Mouse (Mus musculus): ENCODE measurements at regions not wholly inside any gene's neighbourhood (a gene's known extent, or its start where the extent isn't known, plus 50 kb on each side); places are given as distances from the start of the nearest gene placed in this dataset.

DNA sequence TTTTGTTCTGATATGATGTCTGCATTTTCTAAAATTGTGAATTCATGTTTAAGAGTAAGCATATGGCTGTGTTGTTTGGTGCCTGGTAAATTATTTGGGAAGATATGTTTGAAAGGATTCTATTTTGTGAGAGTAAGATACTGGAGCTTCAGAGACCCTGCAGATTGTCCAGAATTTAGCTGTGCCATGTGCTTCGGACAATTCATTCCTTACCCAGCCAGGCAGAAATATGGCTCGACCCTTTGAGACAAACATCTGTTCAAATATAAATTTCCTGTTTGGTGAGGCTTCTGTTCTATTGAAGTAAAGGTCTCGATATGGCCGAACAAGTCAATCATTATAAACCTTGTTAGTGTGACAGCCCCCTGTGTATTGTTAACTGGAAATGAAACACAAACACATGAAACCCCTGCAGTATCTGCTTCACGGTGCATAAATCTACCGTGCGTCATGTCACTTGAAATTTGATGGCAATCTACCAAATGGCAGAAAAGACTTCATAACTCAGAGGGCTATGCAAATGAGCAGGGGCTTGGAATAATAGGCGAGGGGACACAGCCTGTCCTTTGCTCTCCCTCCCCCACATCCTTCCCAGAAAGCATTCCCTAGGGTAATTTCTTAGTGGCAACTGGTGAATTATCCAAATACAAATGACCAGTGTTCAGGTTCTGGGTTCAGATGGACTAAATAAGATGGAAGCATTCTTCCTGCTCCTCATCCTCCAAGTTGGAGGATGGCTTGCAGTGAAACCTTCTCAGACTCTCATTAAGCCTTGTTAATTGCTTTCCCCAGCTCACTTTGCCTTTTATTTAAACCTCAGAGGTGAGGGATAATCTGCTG is 61.8 kb downstream of the Adcyap1 start:
- no peak overlapping the region for H3K27ac ChIP-seq (ENCODE audit: insufficient read depth, low read length)

DNA sequence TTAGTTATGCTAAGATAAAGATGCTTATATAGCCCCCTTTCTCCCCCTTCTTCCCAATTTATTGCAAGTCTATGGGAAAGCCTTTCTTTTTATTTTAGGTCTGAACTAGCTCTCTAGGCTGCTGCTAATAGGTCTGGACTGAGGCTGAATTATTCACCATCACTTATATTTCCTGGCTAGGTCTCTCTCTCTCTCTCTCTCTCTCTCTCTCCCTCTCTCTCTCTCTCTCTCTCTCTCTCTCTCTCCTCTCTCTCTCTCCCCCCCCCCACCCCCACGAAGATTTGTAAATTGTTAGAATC is 62.3 kb downstream of the Adcyap1 start:
- no peaks in the 10 kb centered on the region for H3K9me3 ChIP-seq (replicated peaks; ENCODE audit: control insufficient read depth, insufficient read depth, low read length, poor library complexity, severe bottlenecking)
- no peak overlapping the region for H3K9ac ChIP-seq (ENCODE audit: low read depth, poor library complexity, severe bottlenecking)
- H3K27me3 ChIP-seq (ENCODE audit: control insufficient read depth, insufficient read depth, low read length, poor library complexity, severe bottlenecking) = no peaks in the 10 kb centered on the region
- no peaks in the 10 kb centered on the region for H3K4me1 ChIP-seq (ENCODE audit: control insufficient read depth, insufficient read depth, low read length)
- TF ChIP-seq EP300 (IDR thresholded peaks at IDR 0.05; ENCODE audit: insufficient read depth, low read depth, low read length) (no peak), POLR2A (IDR thresholded peaks at IDR 0.05; ENCODE audit: insufficient read depth, low read length) (no peak), CTCF (IDR thresholded peaks at IDR 0.05; ENCODE audit: low read depth, low read length) (no peak)
- H3K4me3 ChIP-seq (ENCODE audit: low read depth, low read length) = no peak overlapping the region
- H3K36me3 ChIP-seq (ENCODE audit: control insufficient read depth, insufficient read depth, low read length, poor library complexity, severe bottlenecking) = no peaks in the 10 kb centered on the region
- no peak overlapping the region for H3K27ac ChIP-seq (ENCODE audit: insufficient read depth, low read length)

More for the DNA sequence above, 61.8 kb downstream of the Adcyap1 start:
- TF ChIP-seq POLR2A (IDR thresholded peaks at IDR 0.05; ENCODE audit: insufficient read depth, low read length) (no peak), CTCF (IDR thresholded peaks at IDR 0.05; ENCODE audit: low read depth, low read length) (no peak), EP300 (IDR thresholded peaks at IDR 0.05; ENCODE audit: insufficient read depth, low read depth, low read length) (no peak)
- no peaks in the 10 kb centered on the region for H3K36me3 ChIP-seq (ENCODE audit: control insufficient read depth, insufficient read depth, low read length, poor library complexity, severe bottlenecking)
- H3K9me3 ChIP-seq (replicated peaks; ENCODE audit: control insufficient read depth, insufficient read depth, low read length, poor library complexity, severe bottlenecking) = no peaks in the 10 kb centered on the region
- H3K4me3 ChIP-seq (ENCODE audit: low read depth, low read length) = no peak overlapping the region
- no peak overlapping the region for H3K9ac ChIP-seq (ENCODE audit: low read depth, poor library complexity, severe bottlenecking)
- no peaks in the 10 kb centered on the region for H3K27me3 ChIP-seq (ENCODE audit: control insufficient read depth, insufficient read depth, low read length, poor library complexity, severe bottlenecking)
- no peaks in the 10 kb centered on the region for H3K4me1 ChIP-seq (ENCODE audit: control insufficient read depth, insufficient read depth, low read length)

DNA sequence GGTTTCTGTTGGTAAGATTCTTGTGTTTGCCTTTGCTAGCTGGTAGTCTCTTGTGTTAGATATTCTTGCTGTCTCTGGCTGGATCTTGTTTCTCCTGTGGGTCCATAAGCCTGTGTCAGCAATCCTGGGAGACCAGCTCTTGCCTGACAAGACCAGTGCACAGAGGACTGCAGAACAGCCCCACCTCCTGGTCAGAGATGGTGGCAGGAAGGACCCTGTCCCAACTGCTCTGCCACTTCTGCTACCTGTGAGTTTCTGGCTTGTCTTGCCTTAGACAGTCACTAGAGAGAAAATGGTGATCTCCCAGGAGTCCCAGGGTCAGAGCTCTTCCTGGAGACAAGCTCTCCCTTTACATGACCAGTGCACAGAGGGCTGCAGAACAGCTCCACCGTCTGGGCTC is 107.3 kb downstream of the Adcyap1 start:
- H3K27me3 ChIP-seq (ENCODE audit: control insufficient read depth, insufficient read depth, low read length, poor library complexity, severe bottlenecking) = no peaks in the 10 kb centered on the region
- H3K36me3 ChIP-seq (ENCODE audit: control insufficient read depth, insufficient read depth, low read length, poor library complexity, severe bottlenecking) = no peaks in the 10 kb centered on the region
- no peak overlapping the region for H3K4me3 ChIP-seq (ENCODE audit: low read depth, low read length)
- no peak overlapping the region for H3K9ac ChIP-seq (ENCODE audit: low read depth, poor library complexity, severe bottlenecking)
- TF ChIP-seq EP300 (IDR thresholded peaks at IDR 0.05; ENCODE audit: insufficient read depth, low read depth, low read length) (no peak), CTCF (IDR thresholded peaks at IDR 0.05; ENCODE audit: low read depth, low read length) (peak; percentile 58)
- no peaks in the 10 kb centered on the region for H3K9me3 ChIP-seq (replicated peaks; ENCODE audit: control insufficient read depth, insufficient read depth, low read length, poor library complexity, severe bottlenecking)
- H3K4me1 ChIP-seq (ENCODE audit: control insufficient read depth, insufficient read depth, low read length) = no peaks in the 10 kb centered on the region
- no peak overlapping the region for H3K27ac ChIP-seq (ENCODE audit: insufficient read depth, low read length)

DNA sequence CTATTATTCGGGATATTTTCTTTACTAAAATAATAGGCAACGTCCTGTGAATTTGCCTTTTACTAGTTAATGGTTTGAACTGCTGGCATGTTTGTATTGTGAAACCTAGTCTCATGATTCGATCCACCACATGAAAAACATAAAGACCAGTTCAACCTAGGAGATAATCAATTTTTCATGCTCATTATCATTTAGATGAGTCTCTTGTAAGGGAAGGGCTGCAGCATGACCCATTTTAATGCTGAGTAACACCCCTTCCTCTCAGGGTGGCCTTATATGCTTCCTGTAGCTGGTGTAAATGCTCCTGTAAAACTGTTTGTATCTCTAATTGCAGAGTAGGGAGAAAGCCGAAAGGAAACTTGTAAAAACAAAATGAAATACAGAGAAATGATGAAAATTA is 113.3 kb downstream of the Adcyap1 start:
- H3K9me3 ChIP-seq (replicated peaks; ENCODE audit: control insufficient read depth, insufficient read depth, low read length, poor library complexity, severe bottlenecking) = no peaks in the 10 kb centered on the region

DNA sequence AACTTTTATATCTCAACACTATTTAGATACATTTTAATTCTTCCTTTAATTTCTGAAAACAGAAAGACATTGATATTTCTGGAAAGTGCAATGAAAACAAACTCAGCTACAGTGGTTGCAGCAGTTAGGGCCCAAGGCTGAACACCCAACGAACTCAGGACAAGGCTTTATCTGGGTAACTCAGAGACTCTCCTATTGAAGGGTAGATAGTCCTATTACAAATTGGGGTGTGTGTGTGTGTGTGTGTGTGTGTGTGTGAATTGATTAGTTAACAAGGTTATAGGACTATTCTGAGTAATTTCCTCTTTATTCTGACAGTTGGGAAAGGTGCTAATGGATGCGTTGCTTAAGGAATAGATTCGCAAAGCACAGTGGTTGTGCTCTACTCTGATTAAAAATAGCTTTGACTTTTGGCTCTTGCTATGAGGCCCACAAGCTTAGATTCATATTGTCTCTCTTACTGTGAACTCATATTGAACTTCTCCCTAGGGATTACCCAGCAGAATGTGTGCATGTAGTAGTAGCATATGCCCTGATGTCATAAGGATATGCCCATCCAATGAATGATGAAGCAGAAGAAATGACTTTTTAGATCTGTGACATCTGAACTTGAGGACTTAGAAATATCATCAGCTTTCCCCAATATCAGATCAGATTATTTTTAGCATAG is 114.0 kb downstream of the Adcyap1 start:
- TF ChIP-seq POLR2A (IDR thresholded peaks at IDR 0.05; ENCODE audit: insufficient read depth, low read length) (no peak), CTCF (IDR thresholded peaks at IDR 0.05; ENCODE audit: low read depth, low read length) (no peak), EP300 (IDR thresholded peaks at IDR 0.05; ENCODE audit: insufficient read depth, low read depth, low read length) (no peak)
- Histone ChIP-seq H3K27me3 (ENCODE audit: control insufficient read depth, insufficient read depth, low read length, poor library complexity, severe bottlenecking) (no peaks in the 10 kb centered on the region; the same call in 1 of the 2 replicates), H3K36me3 (ENCODE audit: control insufficient read depth, insufficient read depth, low read length, poor library complexity, severe bottlenecking) (no peaks in the 10 kb centered on the region), H3K4me1 (ENCODE audit: control insufficient read depth, insufficient read depth, low read length) (no peaks in the 10 kb centered on the region), H3K9me3 (replicated peaks; ENCODE audit: control insufficient read depth, insufficient read depth, low read length, poor library complexity, severe bottlenecking) (no peaks in the 10 kb centered on the region), H3K4me3 (ENCODE audit: low read depth, low read length) (no peak overlapping the region), H3K27ac (ENCODE audit: insufficient read depth, low read length) (no peak overlapping the region), H3K9ac (ENCODE audit: low read depth, poor library complexity, severe bottlenecking) (no peak overlapping the region)

More for the DNA sequence above, 113.3 kb downstream of the Adcyap1 start:
- Histone ChIP-seq H3K4me3 (ENCODE audit: low read depth, low read length) (no peak overlapping the region), H3K4me1 (ENCODE audit: control insufficient read depth, insufficient read depth, low read length) (no peaks in the 10 kb centered on the region), H3K27me3 (ENCODE audit: control insufficient read depth, insufficient read depth, low read length, poor library complexity, severe bottlenecking) (no peaks in the 10 kb centered on the region; the same call in 1 of the 2 replicates), H3K9ac (ENCODE audit: low read depth, poor library complexity, severe bottlenecking) (no peak overlapping the region), H3K27ac (ENCODE audit: insufficient read depth, low read length) (no peak overlapping the region), H3K36me3 (ENCODE audit: control insufficient read depth, insufficient read depth, low read length, poor library complexity, severe bottlenecking) (no peaks in the 10 kb centered on the region)
- TF ChIP-seq EP300 (IDR thresholded peaks at IDR 0.05; ENCODE audit: insufficient read depth, low read depth, low read length) (no peak), CTCF (IDR thresholded peaks at IDR 0.05; ENCODE audit: low read depth, low read length) (no peak), POLR2A (IDR thresholded peaks at IDR 0.05; ENCODE audit: insufficient read depth, low read length) (no peak)

DNA sequence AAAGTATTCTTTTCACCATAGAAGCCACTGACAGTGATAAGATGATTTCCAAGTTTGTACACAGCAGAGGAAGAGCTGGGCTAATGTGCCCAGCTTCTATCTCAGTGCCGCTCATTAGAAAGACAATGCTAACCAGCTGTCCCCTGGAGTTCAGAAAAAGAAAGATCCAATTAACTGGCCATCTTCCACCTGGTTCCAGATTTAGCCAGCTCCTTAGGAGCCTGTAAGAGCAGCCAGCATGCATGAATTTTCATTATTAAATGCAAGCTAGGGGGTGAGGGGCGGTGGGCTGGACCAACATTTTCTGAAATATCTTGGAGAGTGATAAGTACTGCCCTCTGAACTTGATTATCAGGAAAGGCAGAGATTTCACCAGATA is 114.5 kb downstream of the Adcyap1 start:
- Histone ChIP-seq H3K4me3 (ENCODE audit: low read depth, low read length) (no peak overlapping the region), H3K36me3 (ENCODE audit: control insufficient read depth, insufficient read depth, low read length, poor library complexity, severe bottlenecking) (no peaks in the 10 kb centered on the region), H3K27ac (ENCODE audit: insufficient read depth, low read length) (no peak overlapping the region), H3K9ac (ENCODE audit: low read depth, poor library complexity, severe bottlenecking) (no peak overlapping the region), H3K9me3 (replicated peaks; ENCODE audit: control insufficient read depth, insufficient read depth, low read length, poor library complexity, severe bottlenecking) (no peaks in the 10 kb centered on the region), H3K4me1 (ENCODE audit: control insufficient read depth, insufficient read depth, low read length) (no peaks in the 10 kb centered on the region), H3K27me3 (ENCODE audit: control insufficient read depth, insufficient read depth, low read length, poor library complexity, severe bottlenecking) (no peaks in the 10 kb centered on the region; the same call in 1 of the 2 replicates)
- TF ChIP-seq POLR2A (IDR thresholded peaks at IDR 0.05; ENCODE audit: insufficient read depth, low read length) = no peak
- no peak for TF ChIP-seq CTCF (IDR thresholded peaks at IDR 0.05; ENCODE audit: low read depth, low read length)
- no peak for TF ChIP-seq EP300 (IDR thresholded peaks at IDR 0.05; ENCODE audit: insufficient read depth, low read depth, low read length)

All from ES-Bruce4 (cell line).